21 mouse cellular contexts compared by ENCODE assay signal in the genomic region with DNA sequence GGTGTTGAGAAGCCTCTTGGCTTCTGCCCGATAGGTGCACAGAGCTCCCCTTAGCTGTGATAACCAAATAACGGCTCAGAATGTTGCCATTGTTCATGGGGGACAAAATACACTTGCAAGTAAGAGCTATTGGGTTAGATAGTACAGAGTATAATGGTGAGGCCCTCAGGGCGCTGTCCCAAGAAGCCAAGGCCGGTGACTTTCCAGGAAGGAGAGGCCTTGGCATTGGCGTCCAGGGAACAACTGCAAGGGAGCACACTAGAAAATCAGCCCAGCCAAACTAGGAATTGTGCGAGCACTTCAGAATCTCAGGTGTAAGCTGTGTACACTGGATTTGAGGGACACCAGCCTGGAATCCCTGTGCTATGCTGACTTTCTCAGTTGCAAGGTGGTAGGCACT.
"Had no signal": no experiment of that assay in that cellular context is flagged by ENCODE, and none has a peak within 500 bp of the region (broad histone marks: within the 10 kb centered on the region; RNA-seq: fewer than 3 reads in every experiment).

No protein-coding gene starts in this region.

- H3K27ac ChIP-seq: layer of hippocampus, adult 2 months; limb, embryonic 12.5 days; limb, embryonic 15.5 days; liver, embryonic 14.5 days; midbrain, embryonic 12.5 days; neural tube, embryonic 13.5 days; stomach, embryonic 15.5 days had no signal

- H3K36me3 ChIP-seq: limb, embryonic 12.5 days; limb, embryonic 15.5 days; midbrain, embryonic 12.5 days; stomach, embryonic 15.5 days had no signal

- DNase-seq: kidney, adult 9 months; kidney, postnatal 14 days; layer of hippocampus, adult 9-11 months; left cerebral cortex, postnatal 4 days; liver, postnatal 0 days; lung, postnatal 14 days; lung, postnatal 4 days; retina, postnatal 1 day; right cerebral cortex, postnatal 25 days; spleen, adult 18-20 months; thymus, postnatal 36 days had no signal

- H3K9me3 ChIP-seq: limb, embryonic 12.5 days; limb, embryonic 15.5 days; midbrain, embryonic 12.5 days; neural tube, embryonic 13.5 days; stomach, embryonic 15.5 days had no signal

- H3K9ac ChIP-seq: limb, embryonic 12.5 days; limb, embryonic 15.5 days; liver, embryonic 14.5 days; liver, postnatal 0 days; midbrain, embryonic 12.5 days; neural tube, embryonic 13.5 days; stomach, embryonic 15.5 days had no signal

- H3K4me2 ChIP-seq: limb, embryonic 12.5 days; limb, embryonic 15.5 days; liver, embryonic 11.5 days; midbrain, embryonic 12.5 days; neural tube, embryonic 13.5 days; stomach, embryonic 15.5 days had no signal

- H3K4me3 ChIP-seq: layer of hippocampus, adult 2 months; limb, embryonic 12.5 days; limb, embryonic 15.5 days; midbrain, embryonic 12.5 days; myocyte; neural tube, embryonic 13.5 days; stomach, embryonic 15.5 days had no signal

- ATAC-seq: liver, postnatal 0 days; midbrain, embryonic 16.5 days had no signal

- H3K27me3 ChIP-seq: limb, embryonic 12.5 days; limb, embryonic 15.5 days; midbrain, embryonic 12.5 days; neural tube, embryonic 13.5 days; stomach, embryonic 15.5 days had no signal

- H3K4me1 ChIP-seq: limb, embryonic 12.5 days; limb, embryonic 15.5 days; midbrain, embryonic 12.5 days; neural tube, embryonic 13.5 days; stomach, embryonic 15.5 days had no signal
